Mouse (Mus musculus): ENCODE measurements around the gene Pipox.

GRCm38 (mm10) chr11:77848131-77848530 lies 45.8 kb downstream of the Pipox start:
- TF ChIP-seq CTCF (IDR thresholded peaks at IDR 0.05; ENCODE audit: borderline replicate concordance, extremely low read depth, insufficient read depth, insufficient read length) (no peak), POLR2A (IDR thresholded peaks at IDR 0.05; ENCODE audit: borderline replicate concordance, extremely low read depth, insufficient read depth, insufficient read length, poor library complexity, severe bottlenecking) (no peak)

Measured in brain, embryonic 14.5 days (tissue).